Mouse (Mus musculus): ENCODE data around the gene L3hypdh.

- TF ChIP-seq CTCF (IDR thresholded peaks at IDR 0.05; ENCODE audit: low read depth), result peak; percentile 62
- no peak for TF ChIP-seq EP300 (IDR thresholded peaks at IDR 0.05; ENCODE audit: low read depth)
These were observed 19.5 kb upstream of the L3hypdh start for GRCm38 (mm10) chr12:72104525-72105281.
